Mouse (Mus musculus): ENCODE results near the gene Slc4a1ap. TPM values are rescaled to one million over a fixed set of nuclear protein-coding genes. Genes with fewer than 3 reads are reported as not detected.

Slc4a1ap gene
- polyA plus RNA-seq, 1 experiment from 2014 or later: 26.2 TPM

GRCm38 (mm10) chr5:31596481-31597429, 70.0 kb downstream of the Slc4a1ap start, which contains the start of gene Mrpl33:
TSS of gene Mrpl33 (plus strand) at chr5:31596935.
- Histone ChIP-seq H3K9me3 (ENCODE audit: control insufficient read depth, low read length) (no peaks in the 10 kb centered on the region), H3K4me3 (ENCODE audit: low read depth, low read length) (peak within 1 kb of the TSS; percentile 24), H3K36me3 (ENCODE audit: control insufficient read depth, insufficient read depth, low read length) (no peaks in the 10 kb centered on the region), H3K27me3 (ENCODE audit: control insufficient read depth, insufficient read depth, low read length) (no peaks in the 10 kb centered on the region; the same call in 1 of the 2 replicates), H3K4me1 (ENCODE audit: control insufficient read depth, insufficient read depth, low read length) (peaks cover 4% of the 10 kb centered on the region; the same call in 1 of the 2 replicates), H3K4me2 (peak within 1 kb of the TSS; percentile 51), H3K9ac (ENCODE audit: low read length) (peak within 1 kb of the TSS; percentile 43), H3K27ac (ENCODE audit: low read depth, low read length) (no peak within 1 kb of the TSS)
- DNase-seq (ENCODE audit: low spot score, missing footprints) (peak; percentile 94), ATAC-seq (ENCODE audit: low FRiP score) (no peak)
- 8% methylated on average over 26 of the region's 26 CpGs for WGBS

GRCm38 (mm10) chr5:31597430-31597944, 70.7 kb downstream of the Slc4a1ap start:
- H3K36me3 ChIP-seq (ENCODE audit: control insufficient read depth, insufficient read depth, low read length): no peaks in the 10 kb centered on the region
- peaks cover 4% of the 10 kb centered on the region; the same call in 1 of the 2 replicates for H3K4me1 ChIP-seq (ENCODE audit: control insufficient read depth, insufficient read depth, low read length)
- H3K27ac ChIP-seq (ENCODE audit: low read depth, low read length): no peak overlapping the region
- H3K27me3 ChIP-seq (ENCODE audit: control insufficient read depth, insufficient read depth, low read length): no peaks in the 10 kb centered on the region; the same call in 1 of the 2 replicates
- ATAC-seq (ENCODE audit: low FRiP score) (no peak), DNase-seq (ENCODE audit: low spot score, missing footprints) (no peak)
- 65% methylated on average over 6 of the region's 6 CpGs for WGBS
- H3K4me3 ChIP-seq (ENCODE audit: low read depth, low read length): no peak overlapping the region
- H3K4me2 ChIP-seq: no peak overlapping the region
- no peak overlapping the region for H3K9ac ChIP-seq (ENCODE audit: low read length)
- no peaks in the 10 kb centered on the region for H3K9me3 ChIP-seq (ENCODE audit: control insufficient read depth, low read length)

- Histone ChIP-seq H3K4me1 (ENCODE audit: control insufficient read depth, insufficient read depth, low read length) (peaks cover 4% of the 10 kb centered on the region; the same call in 1 of the 2 replicates), H3K9ac (ENCODE audit: low read length) (no peak overlapping the region), H3K36me3 (ENCODE audit: control insufficient read depth, insufficient read depth, low read length) (no peaks in the 10 kb centered on the region), H3K27ac (ENCODE audit: low read depth, low read length) (no peak overlapping the region), H3K27me3 (ENCODE audit: control insufficient read depth, insufficient read depth, low read length) (no peaks in the 10 kb centered on the region; the same call in 1 of the 2 replicates), H3K4me3 (ENCODE audit: low read depth, low read length) (no peak overlapping the region), H3K4me2 (no peak overlapping the region), H3K9me3 (ENCODE audit: control insufficient read depth, low read length) (no peaks in the 10 kb centered on the region)
- DNase-seq (ENCODE audit: low spot score, missing footprints) (no peak), ATAC-seq (ENCODE audit: low FRiP score) (no peak)
- 80% methylated on average over 7 of the region's 7 CpGs for WGBS
Observed at GRCm38 (mm10) chr5:31598121-31598520, 71.3 kb downstream of the Slc4a1ap start.

- no peak for ATAC-seq (ENCODE audit: low FRiP score)
- 59% methylated on average over 4 of the region's 4 CpGs for WGBS
- no peak for DNase-seq (ENCODE audit: low spot score, missing footprints)
Observed at GRCm38 (mm10) chr5:31598579-31598978, 71.8 kb downstream of the Slc4a1ap start.

GRCm38 (mm10) chr5:31599161-31599560, 72.4 kb downstream of the Slc4a1ap start:
- no peak for ATAC-seq (ENCODE audit: low FRiP score)

More at GRCm38 (mm10) chr5:31598579-31598978, 71.8 kb downstream of the Slc4a1ap start:
- H3K4me3 ChIP-seq (ENCODE audit: low read depth, low read length): no peak overlapping the region
- H3K27ac ChIP-seq (ENCODE audit: low read depth, low read length): no peak overlapping the region
- peaks cover 4% of the 10 kb centered on the region; the same call in 1 of the 2 replicates for H3K4me1 ChIP-seq (ENCODE audit: control insufficient read depth, insufficient read depth, low read length)
- no peaks in the 10 kb centered on the region; the same call in 1 of the 2 replicates for H3K27me3 ChIP-seq (ENCODE audit: control insufficient read depth, insufficient read depth, low read length)
- no peaks in the 10 kb centered on the region for H3K36me3 ChIP-seq (ENCODE audit: control insufficient read depth, insufficient read depth, low read length)
- no peak overlapping the region for H3K4me2 ChIP-seq
- H3K9ac ChIP-seq (ENCODE audit: low read length): no peak overlapping the region
- H3K9me3 ChIP-seq (ENCODE audit: control insufficient read depth, low read length): no peaks in the 10 kb centered on the region

GRCm38 (mm10) chr5:31601162-31601722, 74.4 kb downstream of the Slc4a1ap start:
- Histone ChIP-seq H3K9me3 (ENCODE audit: control insufficient read depth, low read length) (no peaks in the 10 kb centered on the region), H3K4me3 (ENCODE audit: low read depth, low read length) (no peak overlapping the region), H3K4me2 (no peak overlapping the region), H3K9ac (ENCODE audit: low read length) (no peak overlapping the region), H3K4me1 (ENCODE audit: control insufficient read depth, insufficient read depth, low read length) (peaks cover 4% of the 10 kb centered on the region; the same call in 1 of the 2 replicates), H3K27me3 (ENCODE audit: control insufficient read depth, insufficient read depth, low read length) (no peaks in the 10 kb centered on the region; the same call in 1 of the 2 replicates), H3K36me3 (ENCODE audit: control insufficient read depth, insufficient read depth, low read length) (no peaks in the 10 kb centered on the region), H3K27ac (ENCODE audit: low read depth, low read length) (no peak overlapping the region)
- 88% methylated on average over 7 of the region's 7 CpGs for WGBS
- DNase-seq (ENCODE audit: low spot score, missing footprints) (no peak), ATAC-seq (ENCODE audit: low FRiP score) (no peak)

More at GRCm38 (mm10) chr5:31599161-31599560, 72.4 kb downstream of the Slc4a1ap start:
- peaks cover 4% of the 10 kb centered on the region; the same call in 1 of the 2 replicates for H3K4me1 ChIP-seq (ENCODE audit: control insufficient read depth, insufficient read depth, low read length)
- no peak for DNase-seq (ENCODE audit: low spot score, missing footprints)
- no peaks in the 10 kb centered on the region for H3K36me3 ChIP-seq (ENCODE audit: control insufficient read depth, insufficient read depth, low read length)
- WGBS: 76% methylated on average over 2 of the region's 2 CpGs
- H3K9me3 ChIP-seq (ENCODE audit: control insufficient read depth, low read length): no peaks in the 10 kb centered on the region
- no peaks in the 10 kb centered on the region; the same call in 1 of the 2 replicates for H3K27me3 ChIP-seq (ENCODE audit: control insufficient read depth, insufficient read depth, low read length)
- H3K27ac ChIP-seq (ENCODE audit: low read depth, low read length): no peak overlapping the region
- no peak overlapping the region for H3K4me3 ChIP-seq (ENCODE audit: low read depth, low read length)
- H3K9ac ChIP-seq (ENCODE audit: low read length): no peak overlapping the region
- H3K4me2 ChIP-seq: no peak overlapping the region

- H3K4me3 ChIP-seq (ENCODE audit: low read depth, low read length): no peak overlapping the region
- DNase-seq (ENCODE audit: low spot score, missing footprints) (no peak), ATAC-seq (ENCODE audit: low FRiP score) (no peak)
- no peaks in the 10 kb centered on the region for H3K36me3 ChIP-seq (ENCODE audit: control insufficient read depth, insufficient read depth, low read length)
- no peaks in the 10 kb centered on the region for H3K4me1 ChIP-seq (ENCODE audit: control insufficient read depth, insufficient read depth, low read length)
- H3K27ac ChIP-seq (ENCODE audit: low read depth, low read length): no peak overlapping the region
- 100% methylated on average over 1 of the region's 1 CpGs for WGBS
- no peak overlapping the region for H3K4me2 ChIP-seq
- no peaks in the 10 kb centered on the region for H3K9me3 ChIP-seq (ENCODE audit: control insufficient read depth, low read length)
- no peak overlapping the region for H3K9ac ChIP-seq (ENCODE audit: low read length)
- no peaks in the 10 kb centered on the region; the same call in 1 of the 2 replicates for H3K27me3 ChIP-seq (ENCODE audit: control insufficient read depth, insufficient read depth, low read length)
Observed at GRCm38 (mm10) chr5:31602377-31602776, 75.6 kb downstream of the Slc4a1ap start.

GRCm38 (mm10) chr5:31603766-31604165, 77.0 kb downstream of the Slc4a1ap start:
- Histone ChIP-seq H3K27ac (ENCODE audit: low read depth, low read length) (no peak overlapping the region), H3K4me1 (ENCODE audit: control insufficient read depth, insufficient read depth, low read length) (no peaks in the 10 kb centered on the region), H3K9me3 (ENCODE audit: control insufficient read depth, low read length) (no peaks in the 10 kb centered on the region), H3K27me3 (ENCODE audit: control insufficient read depth, insufficient read depth, low read length) (no peaks in the 10 kb centered on the region), H3K9ac (ENCODE audit: low read length) (no peak overlapping the region), H3K36me3 (ENCODE audit: control insufficient read depth, insufficient read depth, low read length) (no peaks in the 10 kb centered on the region), H3K4me3 (ENCODE audit: low read depth, low read length) (no peak overlapping the region), H3K4me2 (no peak overlapping the region)
- 86% methylated on average over 6 of the region's 6 CpGs for WGBS
- no peak for DNase-seq (ENCODE audit: low spot score, missing footprints)
- ATAC-seq (ENCODE audit: low FRiP score): no peak
